Mouse (Mus musculus) brain, embryonic 14.5 days (tissue): ENCODE measurements around the gene Psg22.

Experiments used
- CTCF ChIP-seq: fragments of 200-500 bp; IDR thresholded peaks from 2 replicates; pipeline ENCODE4 v1.5.1; 2012; ENCODE audit warnings: inconsistent platforms, mild to moderate bottlenecking, moderate library complexity, borderline replicate concordance; ENCODE audit not compliant: insufficient read depth, insufficient read length; ENCODE audit errors: extremely low read depth
- POLR2A ChIP-seq: fragments of 200-500 bp; IDR thresholded peaks from 2 replicates; pipeline ENCODE4 v1.6.1; 2012; ENCODE audit warnings: mild to moderate bottlenecking, inconsistent platforms, borderline replicate concordance; ENCODE audit not compliant: poor library complexity, insufficient read depth, insufficient read length, severe bottlenecking; ENCODE audit errors: extremely low read depth

GRCm38 (mm10) chr7:18686085-18686484 lies 31.8 kb upstream of the Psg22 start, which contains the start of gene Psg20:
- TF ChIP-seq POLR2A: no peak
- TF ChIP-seq CTCF: no peak
